Mouse (Mus musculus) bone marrow macrophage, adult 2 months (primary cell): ENCODE measurements around the gene Hacl1. TPM values are rescaled to one million over a fixed set of nuclear protein-coding genes. Genes with fewer than 3 reads are reported as not detected.

Experiments used
- H3K27ac ChIP-seq: 2 replicates; pipeline ENCODE4 v1.5.1; 2012; ENCODE audit warnings: low read depth, low read length; ENCODE audit not compliant: insufficient read depth
- H3K4me1 ChIP-seq: 2 replicates; pipeline ENCODE4 v1.6.1; 2012; ENCODE audit warnings: low read length; ENCODE audit not compliant: control insufficient read depth, insufficient read depth
- H3K4me3 ChIP-seq: 2 replicates; pipeline ENCODE4 v1.5.1; 2012; ENCODE audit warnings: mild to moderate bottlenecking, low read length, moderate library complexity; ENCODE audit not compliant: insufficient read depth
- CTCF ChIP-seq: IDR thresholded peaks from 2 replicates; pipeline ENCODE4 v1.5.1; 2012; ENCODE audit warnings: low read depth, mild to moderate bottlenecking, low read length, moderate library complexity
- POLR2A ChIP-seq: IDR thresholded peaks from 2 replicates; pipeline ENCODE4 v1.6.1; 2012; ENCODE audit warnings: mild to moderate bottlenecking, low read depth, low read length, borderline replicate concordance
- polyA plus RNA-seq: library from polyadenylated mRNA; stranded (reverse); fragments of >200 nt; gene quantifications from 2 replicates; pipeline ENCODE4 v1.2.4, GENCODE M21; 2012; ENCODE audit not compliant: missing spikeins, insufficient read depth, insufficient read length

Hacl1 gene
- polyA plus RNA-seq: 14.3 and 24.7 TPM in 2 replicates

DNA sequence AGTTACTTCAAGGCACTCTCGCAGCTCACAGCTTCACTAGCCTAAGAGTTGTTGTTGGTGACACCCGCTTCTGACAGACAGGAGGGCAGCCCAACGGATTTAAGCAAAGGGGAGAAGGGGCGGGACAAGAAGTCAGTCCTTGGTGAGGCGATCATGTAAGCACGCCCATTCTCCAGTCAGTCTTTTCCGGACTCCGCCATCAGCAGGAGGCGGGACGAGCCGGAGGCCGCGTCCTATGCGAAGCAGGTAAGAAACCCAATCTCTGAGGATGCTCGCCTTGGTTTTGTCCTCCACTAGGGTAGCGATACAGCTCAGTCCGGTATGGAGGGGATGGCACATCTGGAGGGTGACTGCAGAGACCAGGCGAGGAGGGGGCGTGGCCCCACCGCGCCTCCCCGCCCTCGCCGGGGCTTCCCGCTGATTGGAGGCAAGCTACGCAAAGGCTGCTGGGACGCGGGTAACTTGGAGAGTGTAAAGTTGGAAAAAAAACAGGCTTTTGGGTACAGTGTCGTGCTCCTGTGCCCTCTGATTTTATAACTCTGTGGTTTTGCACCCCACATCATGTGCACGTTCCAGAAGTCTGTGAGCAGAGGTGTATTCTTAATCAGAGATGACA is at the start of gene Hacl1, which contains the start of gene Btd:
Gene Hacl1 (minus strand): TSS at position 397 of the 616 bp plus-strand sequence.
Gene Btd (plus strand): TSS at position 139 of the 616 bp plus-strand sequence.
- peaks cover 6% of the 10 kb centered on the region for H3K4me1 ChIP-seq
- H3K4me3 ChIP-seq: peak within 1 kb of the TSS; percentile 83
- H3K27ac ChIP-seq: peak within 1 kb of the TSS; percentile 81
- TF ChIP-seq POLR2A (no peak), CTCF (no peak)

DNA sequence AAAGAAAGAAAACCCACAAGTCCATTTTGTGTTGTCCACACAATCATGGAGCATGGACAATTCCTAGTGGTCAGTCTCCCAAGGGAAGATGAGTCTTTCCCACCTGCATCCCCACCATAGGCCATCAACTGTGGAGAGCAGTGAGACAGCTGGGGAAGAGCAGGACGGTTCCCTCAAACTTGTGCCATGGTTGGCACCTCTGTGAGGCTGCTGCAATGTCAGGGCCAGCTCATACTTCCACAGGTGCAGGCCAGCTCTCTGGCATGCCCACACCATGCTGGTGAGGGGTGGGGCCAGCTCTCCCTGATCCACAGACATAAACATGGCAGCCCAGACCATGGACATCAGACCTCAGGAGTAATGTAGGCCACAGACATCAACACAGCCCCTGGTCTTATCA is 45.1 kb upstream of the Hacl1 start:
- Histone ChIP-seq H3K4me3 (no peak overlapping the region), H3K27ac (no peak overlapping the region), H3K4me1 (peaks cover 44% of the 10 kb centered on the region)
- TF ChIP-seq CTCF (no peak), POLR2A (no peak)

DNA sequence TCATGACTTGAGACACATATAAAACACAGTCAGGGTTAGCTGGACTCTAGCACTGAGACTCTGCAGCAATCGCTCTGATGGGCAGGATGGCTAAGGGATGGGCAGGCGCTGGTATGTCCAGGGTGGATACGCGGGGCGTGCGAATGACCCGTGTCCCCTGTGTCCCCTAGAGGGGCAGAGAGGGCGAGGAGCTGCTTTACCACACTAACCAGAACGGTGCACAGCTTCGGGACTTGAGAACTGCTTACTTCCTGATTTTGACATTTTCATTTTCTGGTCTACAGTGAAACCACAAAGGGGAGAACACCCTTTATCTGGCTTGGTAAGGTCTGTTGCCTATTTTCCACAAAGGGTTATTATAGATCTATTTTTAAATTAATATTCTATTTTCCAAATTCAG is 44.6 kb upstream of the Hacl1 start:
- Histone ChIP-seq H3K4me3 (peak overlapping the region; percentile 22; the same call in 1 of the 2 replicates), H3K27ac (peak overlapping the region; percentile 33), H3K4me1 (peaks cover 49% of the 10 kb centered on the region)
- TF ChIP-seq CTCF (no peak), POLR2A (no peak)

DNA sequence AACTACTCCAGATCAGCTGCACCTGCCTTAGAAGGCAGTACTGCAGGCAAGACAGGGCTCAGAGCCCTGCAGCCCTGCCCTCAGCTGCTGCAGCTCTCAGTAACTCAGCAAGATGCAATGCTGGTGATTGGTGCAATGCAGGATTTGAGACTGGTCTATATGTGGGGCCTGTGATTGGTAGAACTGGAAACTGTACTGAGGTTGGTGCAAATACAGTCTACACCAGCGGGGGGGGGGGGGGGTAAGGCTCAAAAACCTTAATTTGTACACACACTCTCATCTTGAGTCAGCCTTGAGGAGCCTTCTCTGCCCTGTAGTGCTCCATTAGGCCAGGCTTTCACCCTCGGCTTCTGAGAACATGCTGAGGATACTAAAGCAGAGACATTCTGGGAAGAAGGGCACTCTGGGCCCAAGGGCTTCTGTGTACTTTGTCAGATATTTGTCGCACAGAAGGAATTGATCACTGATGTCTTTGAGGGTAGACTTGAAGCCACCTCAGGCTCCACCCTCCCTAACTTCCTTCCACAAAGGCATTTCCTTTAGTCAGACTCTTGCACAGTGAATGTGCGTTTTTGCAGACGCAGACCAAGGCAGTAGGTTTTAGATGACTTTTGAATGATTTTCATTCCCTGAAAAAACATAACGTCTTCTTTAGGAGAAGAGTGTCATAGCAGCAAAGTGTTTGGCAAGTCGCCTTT is 43.4 kb upstream of the Hacl1 start:
- H3K4me1 ChIP-seq: peaks cover 50% of the 10 kb centered on the region
- TF ChIP-seq POLR2A: no peak
- no peak for TF ChIP-seq CTCF
- H3K4me3 ChIP-seq: no peak overlapping the region
- peak overlapping the region; percentile 62 for H3K27ac ChIP-seq

DNA sequence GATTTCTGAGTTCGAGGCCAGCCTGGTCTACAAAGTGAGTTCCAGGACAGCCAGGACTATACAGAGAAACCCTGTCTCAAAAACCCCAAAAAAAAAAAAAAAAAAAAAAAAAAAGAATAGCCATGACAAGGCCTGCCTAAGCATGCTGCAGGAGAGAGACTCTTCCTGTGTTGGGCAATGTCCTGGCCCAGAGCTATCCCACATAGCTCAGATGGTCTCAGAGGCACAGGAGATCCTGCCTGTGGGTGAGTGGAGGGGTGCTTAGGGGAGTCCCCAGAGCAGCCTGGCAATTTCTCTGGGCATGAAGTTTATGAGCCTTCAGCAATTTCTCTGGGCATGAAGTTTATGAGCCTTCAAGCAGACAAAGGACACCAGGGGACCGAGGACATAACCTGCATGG is 42.5 kb upstream of the Hacl1 start:
- no peak overlapping the region for H3K27ac ChIP-seq
- TF ChIP-seq CTCF: no peak
- no peak for TF ChIP-seq POLR2A

DNA sequence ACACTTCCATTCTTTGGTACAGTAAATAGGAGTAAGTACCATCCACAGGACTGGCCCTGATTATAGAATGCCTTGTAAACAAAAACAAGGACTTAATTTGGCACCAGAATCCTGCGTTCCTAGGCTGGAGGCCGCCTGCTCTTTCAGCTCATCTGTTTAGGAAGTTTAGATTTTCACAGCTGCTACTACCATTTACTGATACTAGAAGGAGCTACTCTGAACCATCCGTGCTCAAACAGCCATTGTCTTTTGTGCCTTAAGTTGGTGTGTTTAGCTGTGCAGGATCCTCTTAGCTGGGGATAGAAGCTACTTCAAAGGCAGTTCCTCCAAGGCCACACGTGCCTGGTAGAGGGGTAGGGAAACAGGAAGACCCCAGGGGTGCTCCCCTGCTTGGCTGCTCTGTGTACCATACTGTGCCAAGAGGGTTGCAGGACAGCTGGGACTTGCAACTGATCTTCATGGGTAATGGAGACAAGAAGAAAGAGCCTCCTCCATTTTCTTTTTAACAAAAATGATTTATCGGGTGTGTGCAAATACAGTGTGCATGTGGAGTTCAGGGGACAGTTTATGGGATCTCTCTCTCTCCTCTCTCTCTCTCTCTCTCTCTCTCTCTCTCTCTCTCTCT is 41.0 kb upstream of the Hacl1 start:
- no peak for TF ChIP-seq CTCF
- no peak for TF ChIP-seq POLR2A
- Histone ChIP-seq H3K4me3 (no peak overlapping the region), H3K27ac (no peak overlapping the region), H3K4me1 (peaks cover 54% of the 10 kb centered on the region)

More for the DNA sequence above, 42.5 kb upstream of the Hacl1 start:
- H3K4me1 ChIP-seq: peaks cover 54% of the 10 kb centered on the region
- no peak overlapping the region for H3K4me3 ChIP-seq

DNA sequence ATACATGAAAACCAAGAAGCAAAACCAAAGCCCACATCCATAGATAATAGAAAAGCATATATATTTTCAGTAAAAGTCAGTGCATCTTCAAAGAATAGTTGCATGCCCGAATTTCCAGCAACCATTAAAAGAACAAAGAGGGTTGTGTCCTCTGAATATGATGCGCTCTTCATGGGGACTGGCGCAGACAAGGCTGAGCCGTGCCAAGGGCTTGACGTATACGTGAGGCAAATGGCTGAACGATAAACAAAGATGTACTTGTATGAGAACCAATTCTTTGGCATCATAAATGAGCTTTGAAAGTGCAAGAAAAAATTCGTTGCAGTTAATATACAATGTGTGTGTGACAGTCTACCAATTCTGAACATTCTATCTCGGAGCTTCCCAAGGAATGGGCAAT is 40.2 kb upstream of the Hacl1 start:
- TF ChIP-seq CTCF (no peak), POLR2A (no peak)
- peaks cover 53% of the 10 kb centered on the region for H3K4me1 ChIP-seq
- no peak overlapping the region for H3K4me3 ChIP-seq
- H3K27ac ChIP-seq: no peak overlapping the region

DNA sequence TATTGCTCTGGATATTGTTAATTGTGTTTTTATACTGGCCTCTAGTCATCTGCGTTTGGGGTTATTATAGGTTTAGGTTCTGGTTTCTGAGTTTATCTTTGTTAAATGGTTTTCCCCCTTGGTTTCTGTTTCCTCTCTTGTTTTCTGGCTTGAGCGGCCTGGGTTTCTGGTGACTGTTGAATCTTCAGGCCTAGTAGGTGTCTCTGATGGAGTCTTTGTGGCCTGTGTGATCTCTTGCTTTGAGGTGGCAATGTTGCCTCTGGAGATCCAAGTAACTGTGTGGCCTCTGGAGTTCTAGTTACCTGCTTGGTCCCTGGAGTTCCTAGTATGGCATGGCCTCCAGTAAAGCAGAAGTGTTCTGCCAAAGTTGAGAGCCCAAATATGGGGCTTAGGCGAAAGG is 39.6 kb upstream of the Hacl1 start:
- TF ChIP-seq POLR2A: no peak
- TF ChIP-seq CTCF: no peak
- Histone ChIP-seq H3K4me3 (no peak overlapping the region), H3K4me1 (peaks cover 49% of the 10 kb centered on the region), H3K27ac (no peak overlapping the region)

DNA sequence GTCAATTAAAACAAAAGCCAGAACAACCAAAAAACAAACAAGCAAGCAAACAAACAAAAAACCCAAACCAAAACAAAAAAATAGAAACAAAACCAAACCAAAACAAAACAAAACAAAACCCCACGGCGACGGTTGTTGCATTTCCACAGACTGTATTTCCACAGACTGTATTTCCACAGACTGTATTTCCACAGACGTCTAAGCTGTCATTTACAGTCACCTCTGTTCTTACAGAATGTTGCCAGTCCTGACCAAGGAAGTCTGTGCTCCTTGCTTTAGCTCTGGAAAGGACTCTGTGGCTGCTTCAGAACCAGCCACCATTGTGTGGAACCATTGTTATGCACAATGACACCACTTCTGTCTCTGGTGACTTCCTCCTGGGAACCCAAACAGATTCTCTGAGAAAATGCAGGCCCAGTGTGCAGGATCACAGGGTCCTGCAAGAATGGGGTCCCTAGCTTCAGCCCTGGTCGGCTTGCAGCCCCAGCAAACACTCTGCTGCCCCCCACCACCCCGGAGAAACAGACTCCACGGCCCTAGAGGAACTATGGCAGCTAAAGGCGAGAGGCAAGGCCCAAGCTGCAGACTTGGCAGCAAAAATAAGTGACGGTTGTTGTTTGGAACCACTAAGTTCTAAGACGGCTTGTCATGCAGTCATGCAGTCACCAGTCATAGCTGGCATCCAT is 30.7 kb upstream of the Hacl1 start:
- H3K4me1 ChIP-seq: peaks cover 42% of the 10 kb centered on the region
- H3K27ac ChIP-seq: no peak overlapping the region
- H3K4me3 ChIP-seq: no peak overlapping the region
- TF ChIP-seq CTCF: no peak
